Mouse (Mus musculus) right cerebral cortex, postnatal 36 days (tissue): Measurements from ENCODE around the gene Slc46a3.

Experiments
- DNase-seq, 2 experiments: peaks; one replicate each; pipeline ENCODE4 v3.0.0; 2022; ENCODE audit warnings: low spot score in 2 of 2, mixed read lengths in 1 of 2

Slc46a3 gene

GRCm38 (mm10) chr5:147845319-147845718 is 49.3 kb downstream of the Slc46a3 start:
- DNase-seq, result no peak

DNA sequence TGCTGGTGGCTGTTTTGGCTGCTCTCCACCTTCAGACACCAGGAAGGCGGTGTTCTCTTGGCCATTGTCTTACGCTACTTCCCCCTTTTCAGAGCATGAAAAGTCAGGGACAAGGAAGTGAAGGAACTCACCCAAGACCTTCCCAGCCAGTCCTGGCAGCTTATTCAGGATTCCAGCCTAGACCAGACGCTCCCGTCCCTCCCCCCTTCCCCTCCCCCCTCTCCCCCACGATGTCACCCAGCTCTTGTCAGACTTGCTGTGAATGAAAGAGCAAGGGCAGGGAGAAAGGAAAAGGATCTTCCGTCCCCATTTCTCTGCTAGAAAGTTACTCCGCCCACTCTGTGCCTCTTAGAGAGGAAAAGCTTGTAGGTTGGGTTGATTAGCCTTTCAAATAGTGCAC is 51.3 kb downstream of the Slc46a3 start:
- DNase-seq, result no peak

DNA sequence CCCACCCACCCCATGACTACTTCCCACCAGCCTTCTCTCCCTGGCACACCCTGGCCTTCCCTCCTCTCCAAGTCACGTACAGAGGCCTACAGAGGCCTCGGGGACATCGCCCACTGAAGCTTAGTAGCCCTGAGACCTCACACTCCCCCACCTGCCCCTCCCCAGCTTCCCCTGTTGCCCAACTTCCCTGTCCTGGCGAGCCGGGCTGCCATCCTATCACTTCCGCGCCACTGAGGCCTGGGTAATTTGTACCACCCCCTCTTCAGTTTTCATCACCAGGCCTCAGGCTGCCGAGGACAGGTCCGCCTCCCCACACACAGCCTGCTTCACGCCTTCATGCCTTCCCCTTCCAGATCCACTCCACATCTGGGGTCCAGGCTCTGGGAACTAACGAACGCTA is 55.2 kb downstream of the Slc46a3 start:
- DNase-seq, result no peak

DNA sequence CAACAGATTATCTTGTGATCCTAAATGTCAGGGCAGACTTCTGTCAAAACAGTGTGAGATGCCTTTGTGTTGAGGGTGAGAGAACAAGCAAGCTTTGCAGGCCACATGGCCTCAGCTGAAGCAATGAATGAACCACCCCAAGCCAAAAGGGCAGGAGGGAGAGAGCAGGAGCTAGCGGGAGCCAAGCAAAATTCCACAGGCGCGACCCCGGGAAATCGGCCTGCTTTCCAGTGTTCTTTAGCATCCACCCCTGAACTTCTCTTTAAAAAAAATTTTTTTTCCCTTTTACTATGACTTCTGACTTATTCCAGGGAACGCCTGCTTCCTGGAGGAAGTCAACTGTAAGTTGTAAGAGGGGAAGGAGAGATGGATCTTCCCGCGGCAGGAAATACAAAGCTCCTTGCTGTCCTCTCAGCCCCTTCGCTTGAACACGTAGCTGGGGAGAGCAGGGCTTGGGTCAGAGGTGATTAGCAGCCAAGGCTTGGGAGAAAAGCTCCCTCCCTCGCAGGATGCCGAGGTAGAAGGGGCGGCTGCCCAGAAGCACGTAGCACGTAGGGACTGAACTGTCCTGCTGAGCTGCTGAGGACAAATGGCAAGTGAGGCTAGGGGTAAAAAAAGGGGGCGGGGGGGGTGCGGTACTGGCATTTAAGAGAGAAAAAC is 59.6 kb downstream of the Slc46a3 start:
- no peak for DNase-seq

GRCm38 (mm10) chr5:147832842-147833241 is 61.8 kb downstream of the Slc46a3 start:
- no peak for DNase-seq

- DNase-seq, result no peak
These were observed 65.8 kb downstream of the Slc46a3 start for GRCm38 (mm10) chr5:147828846-147829245.
